Mouse (Mus musculus) liver, adult 2 months (tissue): ENCODE data around the gene Mogs. TPM values are rescaled to one million over a fixed set of nuclear protein-coding genes. Genes with fewer than 3 reads are reported as not detected.
A peak's percentile ranks its signal among the peaks of the same experiment; 100 is the strongest.

Source experiments
- DNase-seq: peaks from one replicate; pipeline ENCODE4 v3.0.0-alpha.2; 2011; ENCODE audit warnings: low read depth, low spot score; ENCODE audit errors: extremely low read depth
- H3K27ac ChIP-seq: fragments of 200-500 bp; replicated peaks from 2 replicates; pipeline ENCODE4 v1.5.1; 2012; ENCODE audit warnings: low read depth, mild to moderate bottlenecking, control low read depth, inconsistent platforms, low read length; ENCODE audit not compliant: insufficient read depth
- H3K27me3 ChIP-seq: fragments of 200-500 bp; 2 replicates; pipeline ENCODE4 v1.6.1; 2012; ENCODE audit warnings: mild to moderate bottlenecking, moderate library complexity, low read length, inconsistent platforms; ENCODE audit not compliant: control insufficient read depth, insufficient read depth
- H3K36me3 ChIP-seq: fragments of 200-500 bp; 2 replicates; pipeline ENCODE4 v1.6.1; 2012; ENCODE audit warnings: low read length, inconsistent platforms; ENCODE audit not compliant: control insufficient read depth, insufficient read depth
- H3K4me1 ChIP-seq: fragments of 200-500 bp; 2 replicates; pipeline ENCODE4 v1.6.1; 2011; ENCODE audit warnings: low read length; ENCODE audit not compliant: control insufficient read depth, insufficient read depth
- H3K4me3 ChIP-seq: fragments of 200-500 bp; 2 replicates; pipeline ENCODE4 v1.5.1; 2011; ENCODE audit warnings: low read depth, mild to moderate bottlenecking, control low read depth, low read length, moderate library complexity; ENCODE audit not compliant: insufficient read depth
- H3K79me2 ChIP-seq: fragments of 200-500 bp; 2 replicates; pipeline ENCODE4 v1.6.1; 2012; ENCODE audit warnings: inconsistent platforms, mild to moderate bottlenecking, low read length, moderate library complexity; ENCODE audit not compliant: control insufficient read depth, insufficient read depth
- H3K9ac ChIP-seq: fragments of 200-500 bp; 2 replicates; pipeline ENCODE4 v1.6.1; 2012; ENCODE audit warnings: low read depth, mild to moderate bottlenecking, control low read depth, inconsistent platforms, low read length
- CTCF ChIP-seq: fragments of 200-500 bp; IDR thresholded peaks from 2 replicates; pipeline ENCODE4 v1.5.1; 2011; ENCODE audit warnings: low read depth, low read length, control low read depth
- POLR2A ChIP-seq: fragments of 200-500 bp; IDR thresholded peaks from 2 replicates; pipeline ENCODE4 v1.6.1; 2011; ENCODE audit warnings: low read length, control low read depth; ENCODE audit not compliant: insufficient read depth; ENCODE audit errors: extremely low read depth
- WGBS: fragments of 180-500 bp; shearing (Covaris S2); methylation state at CpG from one replicate; pipeline ENCODE4 v1.1.7; 2018; 5-methylcytosine and 5-hydroxymethylcytosine counted together
- polyA plus RNA-seq: library from polyadenylated mRNA; depleted of rRNA; stranded (reverse); fragments of >200 nt; gene quantifications from 2 replicates; pipeline ENCODE4 v1.2.3, GENCODE M21; 2012
- total RNA-seq: library from RNA; depleted of rRNA; stranded (reverse); fragments of >200 nt; gene quantifications from 2 replicates; pipeline ENCODE4 v1.2.3, GENCODE M21; 2014

Gene Mogs
- total and polyA plus RNA-seq, 2 experiments, result 28.2 to 66.1 TPM

GRCm38 (mm10) chr6:83077630-83078323, 37.5 kb upstream of the Mogs start, which contains the start of gene Pcgf1:
Gene Pcgf1 (plus strand): TSS chr6:83077869.
- WGBS, result under 1% methylated on average over 54 of the region's 54 CpGs
- peaks cover 4% of the 10 kb centered on the region; the same call in 1 of the 2 replicates for H3K36me3 ChIP-seq
- H3K4me1 ChIP-seq, result peaks cover 13% of the 10 kb centered on the region
- H3K9ac ChIP-seq, result peak within 1 kb of the TSS; percentile 86
- H3K79me2 ChIP-seq, result no peaks in the 10 kb centered on the region
- peak within 1 kb of the TSS; percentile 75 for H3K4me3 ChIP-seq
- no peak for DNase-seq
- H3K27ac ChIP-seq, result peak within 1 kb of the TSS; percentile 69
- TF ChIP-seq CTCF, result no peak
- 0 out of 2 replicates have a peak, but pooled peaks have one; percentile 34 for TF ChIP-seq POLR2A
- no peaks in the 10 kb centered on the region; the same call in 1 of the 2 replicates for H3K27me3 ChIP-seq

GRCm38 (mm10) chr6:83078324-83078858, 36.9 kb upstream of the Mogs start:
- TF ChIP-seq POLR2A (no peak), CTCF (peak; percentile 62)
- Histone ChIP-seq H3K4me3 (peak overlapping the region; percentile 75), H3K27me3 (no peaks in the 10 kb centered on the region), H3K4me1 (peaks cover 13% of the 10 kb centered on the region), H3K79me2 (no peaks in the 10 kb centered on the region), H3K27ac (peak overlapping the region; percentile 69), H3K36me3 (peaks cover 4% of the 10 kb centered on the region; the same call in 1 of the 2 replicates), H3K9ac (peak overlapping the region; percentile 81)
- WGBS, result under 1% methylated on average over 46 of the region's 46 CpGs
- DNase-seq, result peak; percentile 82

- Histone ChIP-seq H3K27me3 (no peaks in the 10 kb centered on the region), H3K27ac (no peak overlapping the region; the same call in 1 of the 2 replicates)
Measured at GRCm38 (mm10) chr6:83080210-83080609, 35.1 kb upstream of the Mogs start.

GRCm38 (mm10) chr6:83083497-83083896, 31.8 kb upstream of the Mogs start:
- H3K27ac ChIP-seq, result no peak overlapping the region
- no peaks in the 10 kb centered on the region for H3K79me2 ChIP-seq
- DNase-seq, result peak; percentile 60
- no peak overlapping the region for H3K9ac ChIP-seq
- WGBS, result 20% methylated on average over 5 of the region's 5 CpGs
- H3K4me3 ChIP-seq, result no peak overlapping the region
- H3K27me3 ChIP-seq, result peaks cover 5% of the 10 kb centered on the region; the same call in 1 of the 2 replicates
- peaks cover 13% of the 10 kb centered on the region for H3K4me1 ChIP-seq
- H3K36me3 ChIP-seq, result peaks cover 4% of the 10 kb centered on the region; the same call in 1 of the 2 replicates
- no peak for TF ChIP-seq POLR2A

More at GRCm38 (mm10) chr6:83080210-83080609, 35.1 kb upstream of the Mogs start:
- Histone ChIP-seq H3K36me3 (peaks cover 4% of the 10 kb centered on the region; the same call in 1 of the 2 replicates), H3K79me2 (no peaks in the 10 kb centered on the region), H3K9ac (no peak overlapping the region), H3K4me3 (no peak overlapping the region), H3K4me1 (peaks cover 13% of the 10 kb centered on the region)
- no peak for TF ChIP-seq POLR2A
- no peak for TF ChIP-seq CTCF
- 35% methylated on average over 5 of the region's 5 CpGs for WGBS
- DNase-seq, result peak; percentile 77

- Histone ChIP-seq H3K27ac (no peak overlapping the region), H3K4me3 (no peak overlapping the region), H3K9ac (no peak overlapping the region), H3K36me3 (peaks cover 4% of the 10 kb centered on the region; the same call in 1 of the 2 replicates), H3K27me3 (peaks cover 5% of the 10 kb centered on the region), H3K4me1 (peaks cover 9% of the 10 kb centered on the region; the same call in 1 of the 2 replicates), H3K79me2 (no peaks in the 10 kb centered on the region)
- 55% methylated on average over 6 of the region's 6 CpGs for WGBS
- DNase-seq, result no peak
- TF ChIP-seq CTCF (no peak), POLR2A (no peak)
Measured at GRCm38 (mm10) chr6:83084477-83084876, 30.8 kb upstream of the Mogs start.
